Mouse (Mus musculus) skeletal muscle tissue, postnatal 0 days (tissue): ENCODE results near the gene Ddb1. TPM values are rescaled to one million over a fixed set of nuclear protein-coding genes. Genes with fewer than 3 reads are reported as not detected.

Experiments
- polyA plus RNA-seq: library from polyadenylated mRNA; unstranded; fragments of >200 nt; fragmentation: Nextera tagmentation; extraction: Ambion mirVana; gene quantifications from 2 replicates; pipeline ENCODE4 v1.2.1, GENCODE M21; 2015

Ddb1 gene
- 177 and 194 TPM in 2 replicates for polyA plus RNA-seq

DNA sequence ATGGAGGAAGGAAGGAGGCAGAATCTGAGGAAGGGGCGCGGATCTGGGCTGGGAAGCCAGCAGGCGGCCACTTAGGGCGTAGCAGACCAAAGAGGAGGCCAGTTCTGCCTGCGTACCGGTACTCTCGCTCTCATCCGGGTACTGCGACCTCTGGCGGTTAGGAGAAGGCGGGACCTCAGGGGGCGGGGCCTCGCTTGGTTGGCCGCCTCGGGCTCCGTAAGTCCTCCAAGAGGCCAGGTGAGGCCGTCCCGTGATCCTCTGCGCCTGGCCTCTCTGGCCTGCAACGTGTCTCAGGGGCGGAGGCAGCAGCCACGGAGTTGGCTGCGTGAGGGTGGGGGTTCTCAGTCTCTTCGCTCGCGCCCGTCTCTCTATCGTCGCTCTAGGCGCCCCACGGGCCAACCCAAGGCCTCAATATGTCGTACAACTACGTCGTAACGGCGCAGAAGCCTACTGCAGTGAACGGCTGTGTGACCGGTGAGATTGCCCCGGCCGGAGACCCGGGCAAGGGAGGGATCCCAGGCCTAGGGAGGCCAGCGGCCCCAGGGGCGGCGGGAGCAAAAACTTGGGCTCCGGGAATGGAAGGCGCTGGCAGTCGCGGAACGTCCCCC, at the start of gene Ddb1, which contains the start of gene Tkfc:
Gene Ddb1 (plus strand): TSS at position 35 of the 608 bp plus-strand sequence.
Gene Tkfc (minus strand): TSS at position 362 of the 608 bp plus-strand sequence.

DNA sequence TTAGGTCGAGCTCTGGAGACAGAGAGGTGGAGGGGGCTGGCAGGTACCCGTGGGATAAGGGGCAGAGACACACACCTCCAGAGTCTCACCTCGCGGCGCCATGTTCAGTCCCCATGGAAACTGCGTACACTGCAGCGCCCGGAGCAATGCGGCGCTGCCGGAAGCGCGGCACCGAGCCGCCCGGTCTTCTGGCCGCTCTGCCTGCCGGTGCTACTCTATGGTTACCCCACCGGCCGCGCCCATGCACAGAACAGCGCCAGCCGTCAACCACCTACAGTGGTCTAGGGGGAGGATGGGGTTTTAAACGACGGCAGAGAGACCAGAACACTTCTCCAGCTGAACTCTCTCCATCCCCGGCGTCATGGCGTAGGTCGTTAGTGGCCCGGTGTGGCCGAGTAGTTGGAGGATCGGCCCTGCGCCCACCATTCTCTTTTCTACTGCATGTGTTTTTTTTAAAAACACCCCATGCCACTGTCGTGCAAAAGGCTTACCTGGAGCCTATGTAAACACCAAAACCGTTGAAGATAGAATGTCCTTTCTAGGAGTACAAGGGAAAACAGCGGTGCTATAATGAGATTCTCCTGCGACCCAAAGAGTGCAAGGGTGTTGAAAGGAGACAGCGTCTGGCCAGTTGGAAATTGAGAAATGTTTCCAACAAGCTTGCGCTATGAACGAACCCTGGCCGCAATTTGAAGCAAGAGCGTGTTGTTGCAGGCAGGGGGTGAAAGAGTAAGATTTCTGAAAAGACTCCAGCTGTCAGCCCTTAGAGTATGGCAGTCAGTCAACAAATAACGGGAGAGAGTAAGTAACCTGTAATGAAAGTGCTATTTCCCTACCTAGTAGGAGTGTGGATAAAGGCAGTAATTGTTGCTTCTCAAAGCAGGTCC, 49.3 kb upstream of the Ddb1 start, which contains the start of gene Tmem216:
Gene Tmem216 (minus strand): TSS at position 615 of the 887 bp plus-strand sequence.

DNA sequence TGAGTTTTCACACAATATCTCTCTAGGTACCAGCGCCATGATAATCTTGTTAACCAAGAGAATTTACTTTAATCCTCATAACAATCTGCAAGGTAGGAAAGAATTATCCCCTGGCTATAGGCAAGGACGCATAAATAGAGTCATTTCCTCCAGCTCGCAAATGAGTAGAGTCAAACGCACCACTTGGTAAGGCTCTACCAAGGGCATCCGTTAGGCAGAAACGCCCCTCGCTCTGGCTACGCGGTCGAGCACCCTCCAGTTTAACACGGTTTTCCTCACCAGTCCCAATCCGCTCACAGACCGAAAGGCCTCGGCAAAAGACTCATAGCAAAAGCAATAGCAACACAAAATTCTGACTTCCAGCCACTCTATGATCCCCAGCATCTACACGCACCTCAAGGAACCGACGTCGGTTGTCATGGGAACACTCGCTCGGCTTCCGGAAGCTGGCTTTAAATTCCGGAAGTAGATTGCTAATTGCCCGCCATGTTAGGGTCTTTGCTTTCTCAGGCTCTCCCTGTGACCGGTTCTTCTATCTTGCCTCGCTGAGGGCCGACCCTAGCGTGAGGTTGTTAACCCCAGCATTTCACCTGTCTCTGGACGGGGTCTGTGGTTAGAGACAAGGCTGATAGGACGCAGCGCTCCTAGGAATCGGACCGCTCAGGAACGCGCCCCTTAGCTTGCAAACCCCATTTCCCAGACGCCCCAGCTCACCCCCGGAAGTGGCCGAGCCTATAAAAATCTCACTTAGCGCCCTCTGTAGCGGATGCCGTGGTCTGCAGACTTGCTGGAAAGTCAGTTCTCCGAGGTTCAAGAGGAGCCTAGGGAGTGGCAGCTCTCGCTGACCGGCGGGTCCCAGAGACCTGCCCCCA, 28.2 kb upstream of the Ddb1 start, which contains the start of the genes Cyb561a3 and Tmem138:
Gene Cyb561a3 (plus strand): TSS at position 483 of the 872 bp plus-strand sequence.
Gene Tmem138 (minus strand): TSS at position 673 of the 872 bp plus-strand sequence.

DNA sequence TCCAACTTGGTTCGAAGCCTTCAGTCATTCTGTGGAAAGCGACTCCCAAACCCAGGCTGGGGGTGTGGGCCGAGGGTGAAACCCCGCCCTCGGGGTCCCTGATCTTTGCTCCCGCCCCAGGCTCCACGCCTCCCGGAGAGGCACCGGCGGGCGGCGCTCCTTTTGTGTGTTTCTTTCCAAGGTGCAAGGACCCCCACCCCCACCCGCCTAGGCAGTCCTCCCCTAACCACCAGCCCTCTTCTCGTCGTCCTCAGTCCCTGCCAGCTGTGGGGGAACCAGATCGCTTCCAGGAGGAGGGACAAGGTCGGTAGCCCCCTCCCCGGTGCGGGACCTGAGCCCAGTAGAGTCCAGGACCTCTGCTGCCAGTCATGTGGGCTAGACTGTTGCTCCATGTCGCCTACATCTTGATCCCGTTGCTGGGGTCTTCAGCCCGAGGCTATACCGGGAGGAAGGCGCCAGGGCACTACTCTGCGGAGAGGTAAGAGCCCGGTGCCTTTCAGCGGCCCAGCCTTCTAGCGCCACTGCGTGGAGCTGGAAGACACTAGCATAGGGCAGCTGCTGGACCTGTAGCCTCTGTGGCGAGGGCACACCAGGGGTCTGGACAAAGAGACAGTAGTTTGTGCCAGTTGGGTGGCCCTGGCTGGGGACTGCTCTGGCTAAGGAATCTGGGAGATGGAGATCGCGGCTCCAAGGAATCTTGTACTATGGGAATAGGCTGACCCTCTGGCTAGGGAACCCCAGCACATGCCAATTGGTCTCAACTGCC, 29.2 kb downstream of the Ddb1 start, which contains the start of gene Vwce:
Gene Vwce (plus strand): TSS at position 108 of the 766 bp plus-strand sequence.

DNA sequence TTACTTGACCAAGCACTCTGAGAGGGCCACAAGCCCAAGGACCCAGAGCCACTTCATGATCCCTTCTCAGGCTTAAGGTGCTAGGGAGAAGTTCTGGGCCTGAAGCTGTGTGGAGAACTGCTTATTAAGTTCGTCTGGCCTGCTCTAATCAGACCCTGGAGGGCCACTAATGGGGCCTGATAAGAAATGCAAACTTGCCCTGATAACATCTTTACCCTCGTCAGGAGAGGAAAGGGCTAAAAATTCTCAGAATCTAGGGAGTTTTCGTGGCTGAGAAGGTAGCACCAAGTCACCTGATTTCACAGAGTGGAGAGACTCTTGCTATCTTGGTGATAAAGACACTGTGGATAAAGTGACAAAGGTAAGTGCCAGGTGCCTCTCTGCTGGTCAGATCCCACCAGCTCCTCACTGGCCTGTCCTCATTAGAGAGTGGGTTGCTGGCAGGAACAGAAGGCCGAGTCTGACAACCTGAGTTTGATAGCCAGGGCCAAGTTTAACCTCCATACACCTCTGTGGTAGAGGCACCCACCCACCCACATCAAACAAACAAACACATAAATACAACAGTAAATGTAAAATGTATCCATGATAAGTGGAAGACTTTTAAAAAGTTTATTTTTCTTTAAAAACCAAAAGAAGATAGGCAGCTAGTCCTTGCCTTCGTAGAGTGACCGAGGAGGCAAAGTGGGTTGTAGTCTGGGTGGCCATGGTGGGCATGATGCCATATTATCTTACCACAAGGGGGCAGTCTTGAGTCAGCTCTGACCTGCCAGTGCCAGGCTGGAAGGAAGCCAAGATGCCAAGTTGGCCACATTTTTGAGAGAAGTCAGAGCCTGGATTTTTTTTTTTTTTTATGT, 73.0 kb downstream of the Ddb1 start, which contains the start of gene Pga5:
Gene Pga5 (minus strand): TSS at position 157 of the 857 bp plus-strand sequence.

Other genes with a start within 250 kb of the Ddb1 start
- 0.59 and 1.6 TPM in 2 replicates for gene Syt7, start 216.2 kb upstream of the Ddb1 start, polyA plus RNA-seq
- 0.12 and 0.28 TPM in 2 replicates for gene Lrrc10b, start 147.9 kb upstream of the Ddb1 start, polyA plus RNA-seq
- gene Ppp1r32, start 122.4 kb upstream of the Ddb1 start, polyA plus RNA-seq = 0.17 TPM in 1 of 2 replicates, not detected in the other
- gene Cpsf7, start 80.1 kb upstream of the Ddb1 start, polyA plus RNA-seq = 17.2 and 17.3 TPM in 2 replicates
- 44.2 and 47.1 TPM in 2 replicates for gene Sdhaf2, start 79.2 kb upstream of the Ddb1 start, polyA plus RNA-seq
- 12.1 and 17.5 TPM in 2 replicates for gene Tmem216, start 49.1 kb upstream of the Ddb1 start, polyA plus RNA-seq
- gene Cyb561a3, start 28.2 kb upstream of the Ddb1 start, polyA plus RNA-seq = 9.1 and 10.6 TPM in 2 replicates
- 7.5 and 9.1 TPM in 2 replicates for gene Tmem138, start 28.0 kb upstream of the Ddb1 start, polyA plus RNA-seq
- 6.8 and 8.3 TPM in 2 replicates for gene Tkfc, start 327 bp downstream of the Ddb1 start, polyA plus RNA-seq
- gene Vwce, start 28.9 kb downstream of the Ddb1 start, polyA plus RNA-seq = 0.17 and 0.28 TPM in 2 replicates
- 0.40 TPM in 1 of 2 replicates, not detected in the other for gene Pga5, start 72.7 kb downstream of the Ddb1 start, polyA plus RNA-seq
- 21.6 and 22.5 TPM in 2 replicates for gene Vps37c, start 83.4 kb downstream of the Ddb1 start, polyA plus RNA-seq
- 0.19 TPM in 2 replicates for gene Cd5, start 133.7 kb downstream of the Ddb1 start, polyA plus RNA-seq
- gene Cd6, start 224.7 kb downstream of the Ddb1 start, polyA plus RNA-seq = 0.17 TPM in 1 of 2 replicates, not detected in the other
- gene Slc15a3, start 234.4 kb downstream of the Ddb1 start, polyA plus RNA-seq = 0.48 and 0.59 TPM in 2 replicates